Mouse (Mus musculus): ENCODE measurements at regions not wholly inside any gene's neighbourhood (a gene's known extent, or its start where the extent isn't known, plus 50 kb on each side); places are given as distances from the start of the nearest gene placed in this dataset.

- Histone ChIP-seq H3K36me3 (ENCODE audit: control insufficient read depth in 1 of 2, insufficient read depth in 2 of 2, low read length in 2 of 2) (no peaks in the 10 kb centered on the region), H3K27me3 (ENCODE audit: control insufficient read depth in 1 of 2, insufficient read depth in 2 of 2, low read length in 2 of 2) (no peaks in the 10 kb centered on the region), H3K4me3 (ENCODE audit: control insufficient read depth in 1 of 2, insufficient read depth in 1 of 2, low read depth in 2 of 2, low read length in 2 of 2) (no peak overlapping the region), H3K79me2 (ENCODE audit: control insufficient read depth, insufficient read depth, low read length, poor library complexity) (no peaks in the 10 kb centered on the region), H3K4me1 (ENCODE audit: control insufficient read depth in 1 of 2, insufficient read depth in 2 of 2, low read length in 2 of 2) (no peaks in the 10 kb centered on the region), H3K9me3 (replicated peaks; ENCODE audit: insufficient read depth, low read length) (no peaks in the 10 kb centered on the region), H3K27ac (ENCODE audit: control insufficient read depth, low read depth, low read length) (no peak overlapping the region), H3K9ac (ENCODE audit: control insufficient read depth, low read depth, low read length, poor library complexity, severe bottlenecking) (no peak overlapping the region)
- no peak for TF ChIP-seq BHLHE40 (IDR thresholded peaks at IDR 0.05; ENCODE audit: borderline replicate concordance, low read depth, low read length)
- DNase-seq (ENCODE audit: low read depth, low spot score) = no peak
These were observed 403.2 kb downstream of the Gm826 start for GRCm38 (mm10) chr2:159930744-159931143.

- H3K4me3 ChIP-seq (ENCODE audit: control insufficient read depth in 1 of 2, insufficient read depth in 1 of 2, low read depth in 2 of 2, low read length in 2 of 2) = no peak overlapping the region
- H3K36me3 ChIP-seq (ENCODE audit: control insufficient read depth in 1 of 2, insufficient read depth in 2 of 2, low read length in 2 of 2) = no peaks in the 10 kb centered on the region
- H3K27me3 ChIP-seq (ENCODE audit: control insufficient read depth in 1 of 2, insufficient read depth in 2 of 2, low read length in 2 of 2) = no peaks in the 10 kb centered on the region
- H3K4me1 ChIP-seq (ENCODE audit: control insufficient read depth in 1 of 2, insufficient read depth in 2 of 2, low read length in 2 of 2) = no peaks in the 10 kb centered on the region
- no peaks in the 10 kb centered on the region for H3K79me2 ChIP-seq (ENCODE audit: control insufficient read depth, insufficient read depth, low read length, poor library complexity)
- DNase-seq (ENCODE audit: low read depth, low spot score) = no peak
- H3K9ac ChIP-seq (ENCODE audit: control insufficient read depth, low read depth, low read length, poor library complexity, severe bottlenecking) = no peak overlapping the region
- TF ChIP-seq CTCF (IDR thresholded peaks at IDR 0.05 in 2 of 3, conservative IDR thresholded peaks at IDR 0.05 in 1 of 3; ENCODE audit: control insufficient read depth in 1 of 3, insufficient read depth in 1 of 3, low read depth in 2 of 3, low read length in 3 of 3, poor library complexity in 1 of 3, severe bottlenecking in 1 of 3) = no peak
- TF ChIP-seq MYC (IDR thresholded peaks at IDR 0.05; ENCODE audit: low read depth, low read length) = no peak
- TF ChIP-seq ZKSCAN1 (IDR thresholded peaks at IDR 0.05; ENCODE audit: low read depth, low read length) = no peak
- no peak for TF ChIP-seq POLR2AphosphoS2 (IDR thresholded peaks at IDR 0.05; ENCODE audit: low read length)
- no peak for TF ChIP-seq CHD1 (IDR thresholded peaks at IDR 0.05; ENCODE audit: low read depth, low read length)
- no peak for TF ChIP-seq MAZ (IDR thresholded peaks at IDR 0.05; ENCODE audit: low read depth, low read length)
- no peak for TF ChIP-seq MAX (IDR thresholded peaks at IDR 0.05; ENCODE audit: low read length)
- no peak for TF ChIP-seq MYB (IDR thresholded peaks at IDR 0.05; ENCODE audit: low read depth, low read length)
- no peak for TF ChIP-seq TCF12 (IDR thresholded peaks at IDR 0.05; ENCODE audit: low read depth, low read length)
- TF ChIP-seq TAL1 (IDR thresholded peaks at IDR 0.05; ENCODE audit: low read length) = no peak
- no peak for TF ChIP-seq BHLHE40 (IDR thresholded peaks at IDR 0.05; ENCODE audit: borderline replicate concordance, low read depth, low read length)
- TF ChIP-seq EP300 (IDR thresholded peaks at IDR 0.05; ENCODE audit: low read depth in 1 of 2, low read length in 2 of 2) = no peak
- TF ChIP-seq RCOR1 (IDR thresholded peaks at IDR 0.05; ENCODE audit: low read depth, low read length) = no peak
- no peak for TF ChIP-seq USF2 (IDR thresholded peaks at IDR 0.05; ENCODE audit: borderline replicate concordance in 1 of 2, insufficient read depth in 1 of 2, low read depth in 1 of 2, low read length in 2 of 2)
- TF ChIP-seq ZMIZ1 (IDR thresholded peaks at IDR 0.05; ENCODE audit: low read depth, low read length) = no peak
- no peak overlapping the region for H3K27ac ChIP-seq (ENCODE audit: control insufficient read depth, low read depth, low read length)
- H3K9me3 ChIP-seq (replicated peaks; ENCODE audit: insufficient read depth, low read length) = no peaks in the 10 kb centered on the region
These were observed 444.3 kb downstream of the Gm826 start for GRCm38 (mm10) chr2:159889701-159890100.

Measured in MEL (cell line).